Mouse (Mus musculus): ENCODE measurements around the gene Arhgef3. TPM values are rescaled to one million over a fixed set of nuclear protein-coding genes. Genes with fewer than 3 reads are reported as not detected.
A peak's percentile ranks its signal among the peaks of the same experiment; 100 is the strongest.

Gene Arhgef3
- polyA plus RNA-seq, 1 experiment from 2014 or later = 18.5 TPM

DNA sequence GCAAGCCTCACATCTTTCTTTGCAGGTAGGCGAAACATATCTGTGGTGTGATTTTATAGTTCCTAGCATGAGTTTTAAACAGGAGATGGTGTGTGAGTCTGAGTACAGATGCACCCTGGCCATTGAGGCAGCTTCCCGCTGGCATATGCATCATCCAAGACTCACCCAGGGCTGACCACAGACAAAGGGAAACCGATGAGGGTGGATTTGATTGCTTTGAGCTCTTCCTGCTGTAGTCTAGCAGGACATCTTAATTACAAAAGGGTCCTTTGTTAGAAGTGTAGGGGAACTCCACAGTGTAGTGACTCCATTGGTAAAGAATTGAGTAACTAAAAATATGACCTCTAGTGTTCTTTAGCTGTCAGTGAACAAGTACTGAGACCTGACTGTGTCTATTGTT lies 232.5 kb downstream of the Arhgef3 start:
- Histone ChIP-seq H3K9ac (ENCODE audit: low read length) (no peak overlapping the region), H3K36me3 (ENCODE audit: control insufficient read depth, insufficient read depth) (no peaks in the 10 kb centered on the region), H3K9me3 (replicated peaks; ENCODE audit: control insufficient read depth, low read length) (no peaks in the 10 kb centered on the region), H3K4me1 (ENCODE audit: control insufficient read depth, insufficient read depth, low read length) (peaks cover 56% of the 10 kb centered on the region), H3K4me3 (ENCODE audit: low read length) (no peak overlapping the region), H3K27ac (ENCODE audit: low read length) (peak overlapping the region; percentile 51; the same call in 1 of the 2 replicates), H3K4me2 (ENCODE audit: low read depth, low read length) (no peak overlapping the region), H3K27me3 (ENCODE audit: control insufficient read depth, insufficient read depth, low read length) (no peaks in the 10 kb centered on the region)
- ATAC-seq (replicated peaks; ENCODE audit: extremely low read depth, insufficient read depth, low FRiP score) = no peak
- WGBS = 66% methylated on average over 3 of the region's 3 CpGs

DNA sequence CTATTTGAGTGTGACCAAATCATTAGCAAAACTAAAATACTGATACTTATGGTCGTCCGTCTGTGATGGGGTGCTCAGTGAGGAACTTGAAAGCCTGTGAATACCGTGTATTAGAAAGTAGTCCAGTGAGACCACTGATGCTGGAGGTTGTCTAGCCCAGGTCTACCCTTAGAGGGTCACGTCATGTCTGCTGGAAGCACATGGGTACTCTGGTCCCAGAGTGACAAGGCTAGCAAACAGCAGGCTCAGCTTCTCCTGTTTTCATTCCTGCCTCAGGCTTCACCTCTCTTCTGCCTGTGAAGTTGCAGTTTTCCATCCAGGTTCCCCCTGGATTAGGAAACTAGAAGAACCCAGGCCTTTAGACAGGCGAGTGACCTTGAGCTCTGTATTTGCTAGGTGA lies 233.0 kb downstream of the Arhgef3 start:
- ATAC-seq (replicated peaks; ENCODE audit: extremely low read depth, insufficient read depth, low FRiP score) = no peak
- 73% methylated on average over 5 of the region's 5 CpGs for WGBS
- Histone ChIP-seq H3K4me2 (ENCODE audit: low read depth, low read length) (no peak overlapping the region), H3K27me3 (ENCODE audit: control insufficient read depth, insufficient read depth, low read length) (no peaks in the 10 kb centered on the region), H3K4me1 (ENCODE audit: control insufficient read depth, insufficient read depth, low read length) (peaks cover 60% of the 10 kb centered on the region), H3K9me3 (replicated peaks; ENCODE audit: control insufficient read depth, low read length) (no peaks in the 10 kb centered on the region), H3K27ac (ENCODE audit: low read length) (peak overlapping the region; percentile 37; the same call in 1 of the 2 replicates), H3K9ac (ENCODE audit: low read length) (no peak overlapping the region), H3K36me3 (ENCODE audit: control insufficient read depth, insufficient read depth) (no peaks in the 10 kb centered on the region), H3K4me3 (ENCODE audit: low read length) (no peak overlapping the region)

DNA sequence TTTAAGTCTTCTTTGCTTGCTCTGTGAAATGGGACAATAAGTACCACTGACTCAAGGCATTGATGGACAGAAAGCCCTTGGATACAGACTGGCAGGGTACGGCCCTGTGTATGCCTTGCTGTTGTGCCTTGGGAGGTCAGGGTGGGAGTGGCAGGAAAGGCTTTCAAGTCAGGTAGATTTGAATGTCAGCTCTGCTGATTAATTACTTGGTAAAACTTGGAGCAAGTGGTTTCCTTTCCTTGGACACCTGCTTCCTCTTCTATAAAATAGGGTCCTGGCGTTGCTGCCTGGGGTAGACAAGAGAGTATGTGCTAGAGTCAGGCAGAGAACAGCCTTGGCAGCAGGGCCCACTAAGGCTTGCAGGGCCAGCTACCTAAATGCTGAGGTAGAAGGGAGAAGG lies 233.4 kb downstream of the Arhgef3 start:
- H3K4me3 ChIP-seq (ENCODE audit: low read length) = no peak overlapping the region
- peak overlapping the region; percentile 91 for H3K27ac ChIP-seq (ENCODE audit: low read length)
- no peaks in the 10 kb centered on the region for H3K36me3 ChIP-seq (ENCODE audit: control insufficient read depth, insufficient read depth)
- WGBS = 81% methylated on average over 2 of the region's 2 CpGs
- no peak overlapping the region for H3K4me2 ChIP-seq (ENCODE audit: low read depth, low read length)
- peaks cover 60% of the 10 kb centered on the region for H3K4me1 ChIP-seq (ENCODE audit: control insufficient read depth, insufficient read depth, low read length)
- H3K9me3 ChIP-seq (replicated peaks; ENCODE audit: control insufficient read depth, low read length) = no peaks in the 10 kb centered on the region
- H3K27me3 ChIP-seq (ENCODE audit: control insufficient read depth, insufficient read depth, low read length) = no peaks in the 10 kb centered on the region
- ATAC-seq (replicated peaks; ENCODE audit: extremely low read depth, insufficient read depth, low FRiP score) = no peak
- H3K9ac ChIP-seq (ENCODE audit: low read length) = no peak overlapping the region

DNA sequence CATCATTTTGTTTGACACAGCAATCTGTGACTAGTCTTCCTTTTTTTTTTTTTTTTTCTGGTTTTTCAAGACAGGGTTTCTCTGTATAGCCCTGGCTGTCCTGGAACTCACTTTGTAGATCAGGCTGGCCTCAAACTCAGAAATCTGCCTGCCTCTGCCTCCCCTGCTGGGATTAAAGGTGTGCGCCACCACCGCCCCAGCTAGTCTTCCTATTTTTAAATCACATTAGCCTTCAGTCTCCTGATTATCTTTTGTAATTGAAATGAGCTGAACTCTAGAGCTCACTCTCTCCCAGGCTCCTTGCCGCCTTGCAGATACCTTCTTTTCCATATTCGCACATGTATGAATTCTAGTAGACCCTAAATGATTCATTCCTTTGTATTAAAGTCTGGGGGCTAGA lies 234.0 kb downstream of the Arhgef3 start:
- peak overlapping the region; percentile 91 for H3K27ac ChIP-seq (ENCODE audit: low read length)
- peaks cover 60% of the 10 kb centered on the region for H3K4me1 ChIP-seq (ENCODE audit: control insufficient read depth, insufficient read depth, low read length)
- no peak for ATAC-seq (replicated peaks; ENCODE audit: extremely low read depth, insufficient read depth, low FRiP score)

DNA sequence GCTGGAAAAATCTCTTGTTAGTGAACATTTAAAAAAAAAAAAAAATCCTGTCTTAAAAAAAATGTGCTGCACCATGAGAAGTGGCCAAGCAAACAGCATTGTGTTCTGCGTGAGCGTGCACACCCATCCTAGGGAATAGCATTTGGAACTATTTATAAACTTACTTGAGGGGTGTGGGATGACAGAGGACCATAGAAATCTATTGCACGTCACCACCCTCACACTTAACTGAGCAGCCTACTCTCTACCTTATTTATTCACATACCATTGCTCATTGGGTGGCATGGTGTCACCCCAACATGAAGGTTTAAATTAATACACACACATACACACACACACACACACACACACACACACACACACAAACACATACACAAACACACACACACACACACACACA lies 234.4 kb downstream of the Arhgef3 start:
- Histone ChIP-seq H3K4me2 (ENCODE audit: low read depth, low read length) (0 out of 2 replicates have a peak overlapping the region, but pooled peaks have one; percentile 6), H3K9ac (ENCODE audit: low read length) (no peak overlapping the region), H3K4me1 (ENCODE audit: control insufficient read depth, insufficient read depth, low read length) (peaks cover 60% of the 10 kb centered on the region), H3K27me3 (ENCODE audit: control insufficient read depth, insufficient read depth, low read length) (no peaks in the 10 kb centered on the region), H3K4me3 (ENCODE audit: low read length) (no peak overlapping the region), H3K36me3 (ENCODE audit: control insufficient read depth, insufficient read depth) (no peaks in the 10 kb centered on the region), H3K9me3 (replicated peaks; ENCODE audit: control insufficient read depth, low read length) (no peaks in the 10 kb centered on the region), H3K27ac (ENCODE audit: low read length) (peak overlapping the region; percentile 91)
- ATAC-seq (replicated peaks; ENCODE audit: extremely low read depth, insufficient read depth, low FRiP score) = peak; percentile 80
- WGBS = 29% methylated on average over 3 of the region's 3 CpGs

More for the DNA sequence above, 234.0 kb downstream of the Arhgef3 start:
- no peak overlapping the region for H3K4me3 ChIP-seq (ENCODE audit: low read length)
- no peak overlapping the region for H3K9ac ChIP-seq (ENCODE audit: low read length)
- 78% methylated on average over 4 of the region's 4 CpGs for WGBS
- H3K27me3 ChIP-seq (ENCODE audit: control insufficient read depth, insufficient read depth, low read length) = no peaks in the 10 kb centered on the region
- H3K9me3 ChIP-seq (replicated peaks; ENCODE audit: control insufficient read depth, low read length) = no peaks in the 10 kb centered on the region
- H3K4me2 ChIP-seq (ENCODE audit: low read depth, low read length) = 0 out of 2 replicates have a peak overlapping the region, but pooled peaks have one; percentile 6
- H3K36me3 ChIP-seq (ENCODE audit: control insufficient read depth, insufficient read depth) = no peaks in the 10 kb centered on the region

DNA sequence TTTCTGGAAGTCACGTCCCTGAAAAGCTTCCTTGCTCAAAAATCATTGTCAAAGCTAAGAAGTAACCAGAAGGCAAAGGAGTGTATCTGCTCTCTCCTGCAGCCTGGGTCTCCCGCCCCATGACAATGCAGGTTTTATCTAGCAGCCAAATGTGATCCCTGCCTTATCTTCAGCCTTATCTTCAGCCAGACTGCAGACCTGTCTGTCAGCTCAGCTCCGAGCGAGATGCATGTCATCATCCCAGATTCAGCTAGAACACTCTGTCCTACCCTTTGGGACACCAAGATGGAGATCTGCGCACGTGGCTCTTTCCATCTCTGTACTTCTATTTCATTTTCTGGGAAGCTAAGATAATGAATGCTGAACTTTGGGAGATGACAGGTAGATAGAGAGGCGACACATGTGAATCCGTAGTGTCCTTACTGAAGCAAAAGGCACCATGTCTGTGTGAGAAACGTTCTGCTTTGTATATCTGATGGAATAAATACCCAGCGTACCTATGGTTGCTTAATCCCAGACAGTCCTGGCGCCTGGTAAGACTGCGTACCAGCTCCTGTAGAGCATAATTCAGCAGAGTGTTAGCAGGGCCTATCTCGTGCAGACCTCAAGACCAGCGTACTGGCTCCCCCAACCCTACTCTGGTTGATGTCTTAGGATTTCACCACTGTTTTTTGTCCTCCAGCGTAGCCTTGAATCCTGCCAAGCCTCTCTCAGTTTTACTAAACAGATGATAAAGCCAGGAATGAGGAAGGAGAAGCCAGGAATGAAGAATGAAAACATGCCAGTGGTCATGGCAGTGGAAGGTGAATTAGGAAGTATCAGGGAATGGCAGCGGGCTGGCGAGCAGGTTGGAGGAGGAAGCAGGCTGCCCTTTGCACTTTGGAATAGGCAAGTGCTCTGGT lies 235.4 kb downstream of the Arhgef3 start:
- H3K4me2 ChIP-seq (ENCODE audit: low read depth, low read length) = no peak overlapping the region
- WGBS = 41% methylated on average over 17 of the region's 17 CpGs
- no peaks in the 10 kb centered on the region for H3K36me3 ChIP-seq (ENCODE audit: control insufficient read depth, insufficient read depth)
- H3K27me3 ChIP-seq (ENCODE audit: control insufficient read depth, insufficient read depth, low read length) = no peaks in the 10 kb centered on the region
- no peak overlapping the region for H3K4me3 ChIP-seq (ENCODE audit: low read length)
- H3K9ac ChIP-seq (ENCODE audit: low read length) = peak overlapping the region; percentile 54
- peaks cover 60% of the 10 kb centered on the region for H3K4me1 ChIP-seq (ENCODE audit: control insufficient read depth, insufficient read depth, low read length)
- ATAC-seq (replicated peaks; ENCODE audit: extremely low read depth, insufficient read depth, low FRiP score) = 0 out of 2 replicates have a peak, but pooled peaks have one; percentile 15
- H3K9me3 ChIP-seq (replicated peaks; ENCODE audit: control insufficient read depth, low read length) = no peaks in the 10 kb centered on the region
- peak overlapping the region; percentile 91 for H3K27ac ChIP-seq (ENCODE audit: low read length)

DNA sequence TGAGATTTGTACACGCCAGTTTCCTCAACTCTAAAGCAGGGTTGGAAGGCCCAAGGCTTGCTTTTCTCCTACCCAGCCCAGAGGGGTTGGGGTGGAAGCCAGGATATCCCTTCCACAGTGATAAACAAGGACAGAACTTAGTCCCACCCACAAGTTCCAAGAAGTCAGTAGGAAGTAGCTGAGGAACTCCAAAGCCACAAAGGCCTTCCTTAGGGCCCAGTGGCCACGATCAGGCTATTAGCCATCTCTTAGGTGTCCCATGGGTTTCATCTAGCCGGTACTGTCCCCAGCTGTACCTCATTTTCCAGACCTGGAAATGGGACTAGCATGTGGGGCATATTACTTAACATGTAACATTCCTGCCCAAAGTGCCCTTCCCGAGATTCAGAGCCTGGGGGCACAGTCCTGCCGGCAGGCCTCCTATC lies 236.4 kb downstream of the Arhgef3 start:
- 0 out of 2 replicates have a peak, but pooled peaks have one; percentile 8 for ATAC-seq (replicated peaks; ENCODE audit: extremely low read depth, insufficient read depth, low FRiP score)
- H3K4me1 ChIP-seq (ENCODE audit: control insufficient read depth, insufficient read depth, low read length) = peaks cover 57% of the 10 kb centered on the region
- H3K4me2 ChIP-seq (ENCODE audit: low read depth, low read length) = no peak overlapping the region; the same call in 1 of the 2 replicates
- no peaks in the 10 kb centered on the region for H3K9me3 ChIP-seq (replicated peaks; ENCODE audit: control insufficient read depth, low read length)
- WGBS = 43% methylated on average over 5 of the region's 5 CpGs
- peak overlapping the region; percentile 91 for H3K27ac ChIP-seq (ENCODE audit: low read length)
- H3K4me3 ChIP-seq (ENCODE audit: low read length) = no peak overlapping the region
- no peaks in the 10 kb centered on the region for H3K36me3 ChIP-seq (ENCODE audit: control insufficient read depth, insufficient read depth)
- peak overlapping the region; percentile 58 for H3K9ac ChIP-seq (ENCODE audit: low read length)
- H3K27me3 ChIP-seq (ENCODE audit: control insufficient read depth, insufficient read depth, low read length) = no peaks in the 10 kb centered on the region

DNA sequence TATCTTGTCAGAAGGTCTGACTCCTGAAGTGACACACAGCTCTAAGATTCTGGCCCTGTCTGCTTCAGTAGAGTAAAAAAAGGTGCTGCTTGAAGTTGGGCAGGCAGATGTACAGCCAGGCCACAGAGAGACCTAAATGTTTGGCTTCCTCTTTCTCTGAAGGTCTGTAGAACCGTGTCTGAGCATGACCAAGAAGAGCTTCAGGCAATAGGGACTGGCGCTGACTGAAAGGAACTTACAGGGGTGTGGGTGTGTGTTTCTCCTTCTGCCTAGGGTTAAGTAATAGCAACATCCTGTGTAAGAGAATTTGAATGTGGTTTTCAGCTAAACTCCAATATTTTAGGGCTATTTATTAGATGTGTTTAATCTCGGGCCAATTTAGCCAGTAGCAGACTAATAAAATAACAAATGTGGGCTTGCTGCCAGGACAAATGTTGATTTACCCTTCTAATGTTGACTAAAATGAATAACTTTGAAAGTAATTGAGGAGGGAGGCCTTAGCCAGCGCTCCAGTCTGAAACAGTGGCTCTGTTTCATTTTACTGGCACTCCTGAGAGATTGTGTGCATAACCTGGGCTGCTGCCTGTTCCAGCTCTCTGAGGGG lies 236.9 kb downstream of the Arhgef3 start:
- Histone ChIP-seq H3K4me3 (ENCODE audit: low read length) (no peak overlapping the region), H3K36me3 (ENCODE audit: control insufficient read depth, insufficient read depth) (no peaks in the 10 kb centered on the region), H3K4me2 (ENCODE audit: low read depth, low read length) (no peak overlapping the region), H3K4me1 (ENCODE audit: control insufficient read depth, insufficient read depth, low read length) (peaks cover 57% of the 10 kb centered on the region), H3K27me3 (ENCODE audit: control insufficient read depth, insufficient read depth, low read length) (no peaks in the 10 kb centered on the region), H3K9me3 (replicated peaks; ENCODE audit: control insufficient read depth, low read length) (no peaks in the 10 kb centered on the region), H3K27ac (ENCODE audit: low read length) (peak overlapping the region; percentile 91), H3K9ac (ENCODE audit: low read length) (peak overlapping the region; percentile 58)
- 32% methylated on average over 4 of the region's 4 CpGs for WGBS
- peak; percentile 45; the same call in 1 of the 2 replicates for ATAC-seq (replicated peaks; ENCODE audit: extremely low read depth, insufficient read depth, low FRiP score)

DNA sequence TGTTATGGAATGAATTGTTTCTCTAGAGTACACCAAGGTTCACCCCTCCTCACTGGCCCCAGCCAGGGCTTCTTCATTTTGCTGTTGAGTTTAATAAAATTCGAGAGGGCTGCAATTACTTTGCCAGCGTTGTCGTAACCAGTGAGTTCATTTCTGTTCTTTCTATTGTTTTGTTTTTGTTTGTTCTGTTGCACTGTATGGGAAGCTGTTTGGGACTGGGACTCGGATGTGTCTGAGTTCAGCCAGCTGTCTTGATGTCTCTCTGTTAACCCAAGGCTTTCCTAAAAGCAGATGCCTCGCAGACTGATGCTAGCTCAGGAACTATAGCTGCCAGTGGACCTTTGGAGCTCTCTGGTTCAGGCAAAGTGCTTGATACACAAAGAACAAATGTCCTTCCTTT lies 237.8 kb downstream of the Arhgef3 start:
- H3K4me2 ChIP-seq (ENCODE audit: low read depth, low read length) = no peak overlapping the region
- H3K9me3 ChIP-seq (replicated peaks; ENCODE audit: control insufficient read depth, low read length) = no peaks in the 10 kb centered on the region
- 78% methylated on average over 5 of the region's 5 CpGs for WGBS
- peak overlapping the region; percentile 91 for H3K27ac ChIP-seq (ENCODE audit: low read length)
- H3K4me3 ChIP-seq (ENCODE audit: low read length) = no peak overlapping the region
- no peaks in the 10 kb centered on the region for H3K36me3 ChIP-seq (ENCODE audit: control insufficient read depth, insufficient read depth)
- no peak for ATAC-seq (replicated peaks; ENCODE audit: extremely low read depth, insufficient read depth, low FRiP score)
- H3K9ac ChIP-seq (ENCODE audit: low read length) = no peak overlapping the region
- no peaks in the 10 kb centered on the region for H3K27me3 ChIP-seq (ENCODE audit: control insufficient read depth, insufficient read depth, low read length)
- peaks cover 54% of the 10 kb centered on the region for H3K4me1 ChIP-seq (ENCODE audit: control insufficient read depth, insufficient read depth, low read length)

Data from heart, embryonic 16.5 days (tissue).